Mouse (Mus musculus) intestine, embryonic 14.5 days (tissue): ENCODE results near the gene Igfbp2. TPM values are rescaled to one million over a fixed set of nuclear protein-coding genes. Genes with fewer than 3 reads are reported as not detected.

Experiments used
- ATAC-seq: fragments of 200-750 bp; cut with Nextera tagmentation; replicated peaks from 2 replicates; pipeline ENCODE4 v1.8.0; 2017; ENCODE audit warnings: low read depth, moderate number of reproducible peaks, moderate TSS enrichment, moderate library complexity; ENCODE audit not compliant: low FRiP score, low TSS enrichment
- DNase-seq: peaks from one replicate; pipeline ENCODE4 v3.0.0-alpha.2; 2018; ENCODE audit warnings: low spot score
- H3K27ac ChIP-seq: fragments of 300-500 bp; sonication (generic); 2 replicates; pipeline ENCODE4 v1.5.1; 2014; ENCODE audit warnings: low read depth, mild to moderate bottlenecking, control low read depth
- H3K27me3 ChIP-seq: fragments of 300-500 bp; sonication (generic); replicated peaks from 2 replicates; pipeline ENCODE4 v1.6.1; 2014; ENCODE audit warnings: low read length, control low read depth; ENCODE audit not compliant: control insufficient read depth, insufficient read depth
- H3K36me3 ChIP-seq: fragments of 300-500 bp; sonication (generic); 2 replicates; pipeline ENCODE4 v1.6.1; 2014; ENCODE audit warnings: low read length, control low read depth; ENCODE audit not compliant: control insufficient read depth, insufficient read depth
- H3K4me1 ChIP-seq: fragments of 300-500 bp; sonication (generic); replicated peaks from 2 replicates; pipeline ENCODE4 v1.6.1; 2014; ENCODE audit warnings: low read length, control low read depth, mixed read lengths; ENCODE audit not compliant: control insufficient read depth, insufficient read depth
- H3K4me2 ChIP-seq: fragments of 300-500 bp; sonication (generic); 2 replicates; pipeline ENCODE4 v1.6.1; 2014; ENCODE audit warnings: low read length
- H3K4me3 ChIP-seq: fragments of 300-500 bp; sonication (generic); 2 replicates; pipeline ENCODE4 v1.5.1; 2014; ENCODE audit warnings: low read depth, low read length, control low read depth, mixed read lengths
- H3K9ac ChIP-seq: fragments of 300-500 bp; sonication (generic); 2 replicates; pipeline ENCODE4 v1.6.1; 2014; ENCODE audit warnings: mild to moderate bottlenecking, low read length
- H3K9me3 ChIP-seq: fragments of 300-500 bp; sonication (generic); 2 replicates; pipeline ENCODE4 v1.6.1; 2016; ENCODE audit warnings: low read length, control low read depth; ENCODE audit not compliant: control insufficient read depth
- WGBS: fragments of 180-500 bp; shearing (Covaris S2); extraction: QIAGEN DNeasy Blood & Tissue Kit; methylation state at CpG from one replicate; pipeline ENCODE4 v1.1.7; 2014; 5-methylcytosine and 5-hydroxymethylcytosine counted together
- polyA plus RNA-seq: library from polyadenylated mRNA; unstranded; fragments of >200 nt; fragmentation: Nextera tagmentation; extraction: Ambion mirVana; gene quantifications from 2 replicates; pipeline ENCODE4 v1.2.1, GENCODE M21; 2014

Gene Igfbp2
- polyA plus RNA-seq, 1 experiment from 2014 or later = 194 TPM

GRCm38 (mm10) chr1:72832715-72833153 lies 8.4 kb downstream of the Igfbp2 start:
- H3K9ac ChIP-seq = no peak overlapping the region
- DNase-seq (no peak), ATAC-seq (no peak)
- no peak overlapping the region for H3K4me2 ChIP-seq
- H3K36me3 ChIP-seq = peaks cover 5% of the 10 kb centered on the region
- H3K27ac ChIP-seq = no peak overlapping the region
- peaks cover 4% of the 10 kb centered on the region; the same call in 1 of the 2 replicates for H3K9me3 ChIP-seq
- 41% methylated on average over 3 of the region's 3 CpGs for WGBS
- H3K4me1 ChIP-seq = peaks cover 5% of the 10 kb centered on the region; the same call in 1 of the 2 replicates
- no peaks in the 10 kb centered on the region for H3K27me3 ChIP-seq
- no peak overlapping the region for H3K4me3 ChIP-seq

- no peak overlapping the region for H3K27ac ChIP-seq
- H3K4me2 ChIP-seq = no peak overlapping the region
- peaks cover 4% of the 10 kb centered on the region; the same call in 1 of the 2 replicates for H3K9me3 ChIP-seq
- no peaks in the 10 kb centered on the region for H3K4me1 ChIP-seq
- 93% methylated on average over 4 of the region's 4 CpGs for WGBS
- DNase-seq (no peak), ATAC-seq (no peak)
- H3K36me3 ChIP-seq = peaks cover 8% of the 10 kb centered on the region
- H3K4me3 ChIP-seq = no peak overlapping the region
- H3K27me3 ChIP-seq = no peaks in the 10 kb centered on the region
- H3K9ac ChIP-seq = no peak overlapping the region
These were observed 9.3 kb downstream of the Igfbp2 start for GRCm38 (mm10) chr1:72833563-72833962.

GRCm38 (mm10) chr1:72839356-72839755 lies 15.1 kb downstream of the Igfbp2 start:
- H3K9ac ChIP-seq = no peak overlapping the region
- no peak overlapping the region for H3K4me2 ChIP-seq
- WGBS = 78% methylated on average over 8 of the region's 8 CpGs
- ATAC-seq (no peak), DNase-seq (no peak)
- no peak overlapping the region for H3K4me3 ChIP-seq
- H3K4me1 ChIP-seq = no peaks in the 10 kb centered on the region
- H3K27ac ChIP-seq = no peak overlapping the region
- peaks cover 11% of the 10 kb centered on the region for H3K36me3 ChIP-seq
- H3K27me3 ChIP-seq = no peaks in the 10 kb centered on the region
- H3K9me3 ChIP-seq = no peaks in the 10 kb centered on the region

- WGBS = 85% methylated on average over 7 of the region's 7 CpGs
- Histone ChIP-seq H3K4me3 (no peak overlapping the region), H3K27me3 (no peaks in the 10 kb centered on the region), H3K27ac (no peak overlapping the region), H3K36me3 (peaks cover 11% of the 10 kb centered on the region), H3K9ac (no peak overlapping the region), H3K4me1 (no peaks in the 10 kb centered on the region), H3K4me2 (no peak overlapping the region), H3K9me3 (no peaks in the 10 kb centered on the region)
- ATAC-seq (no peak), DNase-seq (no peak)
These were observed 15.5 kb downstream of the Igfbp2 start for GRCm38 (mm10) chr1:72839791-72840190.

- Histone ChIP-seq H3K4me2 (no peak overlapping the region), H3K27me3 (no peaks in the 10 kb centered on the region), H3K27ac (no peak overlapping the region), H3K9me3 (no peaks in the 10 kb centered on the region), H3K4me3 (no peak overlapping the region), H3K36me3 (peaks cover 4% of the 10 kb centered on the region), H3K9ac (no peak overlapping the region), H3K4me1 (no peaks in the 10 kb centered on the region)
- 77% methylated on average over 18 of the region's 18 CpGs for WGBS
- ATAC-seq (no peak), DNase-seq (no peak)
These were observed 18.6 kb downstream of the Igfbp2 start for GRCm38 (mm10) chr1:72842666-72843459.

- Histone ChIP-seq H3K9ac (no peak overlapping the region), H3K4me1 (no peaks in the 10 kb centered on the region), H3K4me2 (no peak overlapping the region), H3K27ac (no peak overlapping the region), H3K9me3 (no peaks in the 10 kb centered on the region), H3K27me3 (no peaks in the 10 kb centered on the region), H3K4me3 (no peak overlapping the region), H3K36me3 (peaks cover 8% of the 10 kb centered on the region; the same call in 1 of the 2 replicates)
- DNase-seq (no peak), ATAC-seq (no peak)
- 91% methylated on average over 6 of the region's 6 CpGs for WGBS
These were observed 20.4 kb downstream of the Igfbp2 start for GRCm38 (mm10) chr1:72844675-72845074.

GRCm38 (mm10) chr1:72847849-72848380 lies 23.6 kb downstream of the Igfbp2 start:
- Histone ChIP-seq H3K9ac (no peak overlapping the region), H3K9me3 (no peaks in the 10 kb centered on the region), H3K4me2 (no peak overlapping the region), H3K36me3 (peaks cover 14% of the 10 kb centered on the region; the same call in 1 of the 2 replicates), H3K4me3 (no peak overlapping the region), H3K27me3 (no peaks in the 10 kb centered on the region), H3K4me1 (no peaks in the 10 kb centered on the region), H3K27ac (no peak overlapping the region)
- WGBS = 88% methylated on average over 4 of the region's 4 CpGs
- ATAC-seq = no peak
- no peak for DNase-seq

- Histone ChIP-seq H3K4me2 (no peak overlapping the region), H3K36me3 (peaks cover 14% of the 10 kb centered on the region; the same call in 1 of the 2 replicates), H3K9me3 (no peaks in the 10 kb centered on the region), H3K4me3 (no peak overlapping the region), H3K9ac (no peak overlapping the region), H3K27me3 (no peaks in the 10 kb centered on the region), H3K4me1 (no peaks in the 10 kb centered on the region), H3K27ac (no peak overlapping the region)
- DNase-seq = no peak
- 89% methylated on average over 8 of the region's 8 CpGs for WGBS
- ATAC-seq = no peak
These were observed 24.7 kb downstream of the Igfbp2 start for GRCm38 (mm10) chr1:72849037-72849436.
